Mouse (Mus musculus) brain, embryonic 14.5 days (tissue): ENCODE measurements around the gene Camk2g.

Source experiments
- CTCF ChIP-seq: fragments of 200-500 bp; IDR thresholded peaks from 2 replicates; pipeline ENCODE4 v1.5.1; 2012; ENCODE audit warnings: inconsistent platforms, mild to moderate bottlenecking, moderate library complexity, borderline replicate concordance; ENCODE audit not compliant: insufficient read depth, insufficient read length; ENCODE audit errors: extremely low read depth
- POLR2A ChIP-seq: fragments of 200-500 bp; IDR thresholded peaks from 2 replicates; pipeline ENCODE4 v1.6.1; 2012; ENCODE audit warnings: mild to moderate bottlenecking, inconsistent platforms, borderline replicate concordance; ENCODE audit not compliant: poor library complexity, insufficient read depth, insufficient read length, severe bottlenecking; ENCODE audit errors: extremely low read depth

GRCm38 (mm10) chr14:20834136-20834535 lies 40.2 kb upstream of the Camk2g start:
- TF ChIP-seq CTCF = no peak
- TF ChIP-seq POLR2A = no peak
